Mouse (Mus musculus) CD4-positive, CD25-positive, alpha-beta regulatory T cell, adult 2 months (primary cell): ENCODE data around the gene Tsen54.

Experiments used
- DNase-seq: peaks from one replicate; pipeline ENCODE4 v3.0.0-alpha.2; 2012; ENCODE audit warnings: low read depth, low spot score

The Tsen54 gene

GRCm38 (mm10) chr11:115859143-115859945 lies 44.8 kb downstream of the Tsen54 start:
- DNase-seq, result peak; percentile 92

DNA sequence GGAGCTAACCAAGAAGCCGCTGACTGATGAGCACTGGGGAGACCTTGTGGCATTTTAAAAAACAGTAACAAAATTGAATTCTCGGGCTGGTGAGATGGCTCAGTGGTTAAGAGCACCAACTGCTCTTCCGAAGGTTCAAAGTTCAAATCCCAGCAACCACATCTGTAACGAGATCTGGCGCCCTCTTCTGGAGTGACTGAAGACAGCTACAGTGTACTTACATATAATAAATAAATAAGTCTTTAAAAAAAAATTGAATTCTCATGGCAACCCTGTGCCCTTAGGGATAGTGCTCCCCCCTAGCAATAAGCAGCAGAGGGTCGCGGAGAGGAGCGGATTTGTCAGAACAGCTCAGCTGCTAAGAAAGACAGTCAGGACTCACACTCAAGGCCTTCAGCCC lies 49.4 kb downstream of the Tsen54 start:
- DNase-seq, result no peak

DNA sequence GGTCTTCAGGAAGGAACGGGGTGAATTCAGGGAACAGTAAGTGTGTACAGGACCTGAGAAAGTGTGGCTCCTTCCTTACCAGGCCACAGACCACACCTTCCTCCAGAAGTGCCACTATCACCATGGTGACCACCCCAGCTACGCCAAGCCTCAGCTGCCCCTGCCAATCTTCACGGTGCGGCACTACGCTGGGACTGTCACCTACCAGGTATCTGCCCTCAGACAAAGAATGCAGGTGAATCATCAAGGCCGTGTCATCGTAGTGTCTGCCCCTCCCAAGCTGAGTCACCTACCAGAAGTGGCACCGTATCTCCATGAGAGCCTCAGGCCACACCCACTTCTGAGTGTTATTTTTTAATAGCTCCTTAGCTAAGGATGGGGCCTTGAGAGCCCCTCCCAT lies 54.9 kb downstream of the Tsen54 start:
- DNase-seq, result no peak

- no peak for DNase-seq
Measured at GRCm38 (mm10) chr11:115872437-115872836, 57.9 kb downstream of the Tsen54 start.
